Mouse (Mus musculus): ENCODE measurements around the gene 1700018B08Rik. TPM values are rescaled to one million over a fixed set of nuclear protein-coding genes. Genes with fewer than 3 reads are reported as not detected.

1700018B08Rik gene
- polyA plus RNA-seq, 1 experiment from 2014 or later = not detected

DNA sequence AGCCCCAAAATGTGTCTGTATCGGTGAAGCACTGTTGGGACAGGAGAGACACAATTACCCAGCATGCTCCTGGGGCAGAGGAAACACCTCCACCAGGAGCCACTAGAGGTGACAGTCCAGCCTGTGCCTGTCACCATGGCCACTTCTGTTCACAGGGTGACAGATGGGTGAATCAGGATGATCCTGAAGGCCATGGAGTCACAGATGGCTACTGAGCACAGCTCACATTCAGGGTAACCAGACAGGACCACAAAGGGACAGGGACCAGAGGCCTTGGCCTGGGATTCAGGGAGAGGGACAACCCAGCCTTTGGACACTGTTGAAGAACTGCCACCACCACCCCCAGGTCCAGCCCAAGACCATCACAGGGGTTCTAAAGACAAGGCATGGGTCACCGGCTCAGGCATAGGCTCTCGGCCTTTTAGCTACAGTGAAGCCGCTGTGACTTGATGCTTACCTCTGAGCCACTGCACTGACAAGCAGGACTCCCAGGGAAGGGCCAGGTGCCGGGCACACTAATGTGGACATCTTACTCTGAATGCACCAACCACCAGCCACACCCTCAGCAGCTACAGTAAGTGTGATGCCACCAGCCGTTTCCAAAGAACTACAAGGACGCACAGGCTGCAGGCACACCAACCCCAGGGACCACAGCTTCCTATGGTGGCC lies 16.4 kb upstream of the 1700018B08Rik start:
- H3K9me3 ChIP-seq = no peaks in the 10 kb centered on the region
- WGBS = 91% methylated on average over 7 of the region's 7 CpGs
- H3K36me3 ChIP-seq = peaks cover 43% of the 10 kb centered on the region

DNA sequence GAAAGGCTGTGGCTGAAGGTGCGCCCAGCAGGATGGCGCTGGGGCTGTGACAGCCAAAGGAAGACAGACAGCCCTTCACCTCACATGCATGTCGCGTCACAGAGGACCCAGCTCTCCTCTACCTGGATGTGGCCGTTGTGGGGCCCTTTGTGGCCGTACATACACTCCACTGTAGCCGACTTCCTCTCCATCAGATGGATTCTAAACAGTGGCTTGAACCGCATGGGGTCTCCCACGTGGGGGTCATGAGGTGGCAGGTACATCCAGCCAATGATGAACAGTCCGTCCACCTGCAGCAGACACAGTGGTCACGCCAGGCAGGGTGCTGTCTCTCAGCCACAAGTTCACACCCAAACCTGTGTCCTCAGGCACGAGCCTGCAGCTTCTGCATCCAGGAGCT lies 15.7 kb upstream of the 1700018B08Rik start:
- Histone ChIP-seq H3K9me3 (no peaks in the 10 kb centered on the region), H3K4me1 (no peaks in the 10 kb centered on the region), H3K4me2 (replicated peaks) (no peak overlapping the region), H3K4me3 (no peak overlapping the region), H3K27ac (no peak overlapping the region), H3K36me3 (peaks cover 45% of the 10 kb centered on the region), H3K9ac (no peak overlapping the region), H3K27me3 (no peaks in the 10 kb centered on the region)
- WGBS = 88% methylated on average over 12 of the region's 12 CpGs
- no peak for ATAC-seq (ENCODE audit: insufficient number of reproducible peaks, insufficient read depth, low FRiP score, low TSS enrichment)

More for the DNA sequence above, 16.4 kb upstream of the 1700018B08Rik start:
- Histone ChIP-seq H3K9ac (no peak overlapping the region), H3K4me3 (no peak overlapping the region), H3K27ac (no peak overlapping the region), H3K4me2 (replicated peaks) (no peak overlapping the region), H3K27me3 (no peaks in the 10 kb centered on the region), H3K4me1 (no peaks in the 10 kb centered on the region)
- no peak for ATAC-seq (ENCODE audit: insufficient number of reproducible peaks, insufficient read depth, low FRiP score, low TSS enrichment)

DNA sequence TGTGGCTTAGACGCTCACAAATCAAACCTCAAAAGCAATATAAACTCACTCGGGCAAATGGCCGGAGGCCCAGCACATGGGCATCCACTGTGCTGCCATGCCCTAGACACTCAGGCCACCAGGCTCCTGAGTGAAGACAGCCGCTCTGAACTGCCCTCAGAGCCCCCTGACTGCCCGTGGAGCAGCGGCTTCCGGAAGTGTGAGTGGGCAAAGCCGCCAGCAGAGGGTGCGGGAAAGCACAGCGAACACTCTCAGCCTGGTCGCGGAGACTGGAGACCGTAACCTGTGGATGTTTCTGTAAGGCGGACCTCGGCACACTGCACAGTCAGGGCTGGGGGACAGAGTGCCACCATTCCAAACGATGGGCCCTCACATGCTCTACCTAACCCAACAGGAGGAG lies 14.4 kb upstream of the 1700018B08Rik start:
- H3K9me3 ChIP-seq = no peaks in the 10 kb centered on the region
- no peak for ATAC-seq (ENCODE audit: insufficient number of reproducible peaks, insufficient read depth, low FRiP score, low TSS enrichment)
- no peak overlapping the region for H3K4me3 ChIP-seq
- WGBS = 90% methylated on average over 16 of the region's 16 CpGs
- H3K4me2 ChIP-seq (replicated peaks) = no peak overlapping the region
- no peak overlapping the region for H3K9ac ChIP-seq
- H3K36me3 ChIP-seq = peaks cover 58% of the 10 kb centered on the region
- no peak overlapping the region for H3K27ac ChIP-seq
- H3K27me3 ChIP-seq = no peaks in the 10 kb centered on the region
- H3K4me1 ChIP-seq = no peaks in the 10 kb centered on the region

DNA sequence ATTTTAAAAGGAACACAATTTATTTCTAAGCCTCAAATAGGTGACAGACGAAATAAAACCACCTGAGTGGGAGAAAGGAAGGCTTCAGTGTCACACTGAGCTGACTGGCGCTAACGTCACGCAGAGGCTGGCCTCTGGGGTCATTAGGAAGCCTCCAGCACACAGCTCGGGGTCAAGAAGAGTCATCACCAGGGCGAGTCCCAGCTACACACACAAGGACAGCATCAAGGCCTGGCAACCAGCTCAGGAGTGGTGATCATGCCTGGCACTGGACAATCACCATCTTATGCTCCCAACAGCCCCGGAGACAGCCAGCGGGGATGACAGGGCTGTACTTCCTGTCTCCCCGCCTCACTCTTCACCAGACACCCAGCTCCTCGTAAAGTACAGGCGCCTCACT lies 13.6 kb upstream of the 1700018B08Rik start:
- H3K9ac ChIP-seq = no peak overlapping the region
- H3K27ac ChIP-seq = no peak overlapping the region
- H3K9me3 ChIP-seq = no peaks in the 10 kb centered on the region
- H3K27me3 ChIP-seq = no peaks in the 10 kb centered on the region
- H3K4me3 ChIP-seq = no peak overlapping the region
- ATAC-seq (ENCODE audit: insufficient number of reproducible peaks, insufficient read depth, low FRiP score, low TSS enrichment) = no peak
- no peak overlapping the region for H3K4me2 ChIP-seq (replicated peaks)
- WGBS = 85% methylated on average over 11 of the region's 11 CpGs
- no peaks in the 10 kb centered on the region for H3K4me1 ChIP-seq
- H3K36me3 ChIP-seq = peaks cover 65% of the 10 kb centered on the region

DNA sequence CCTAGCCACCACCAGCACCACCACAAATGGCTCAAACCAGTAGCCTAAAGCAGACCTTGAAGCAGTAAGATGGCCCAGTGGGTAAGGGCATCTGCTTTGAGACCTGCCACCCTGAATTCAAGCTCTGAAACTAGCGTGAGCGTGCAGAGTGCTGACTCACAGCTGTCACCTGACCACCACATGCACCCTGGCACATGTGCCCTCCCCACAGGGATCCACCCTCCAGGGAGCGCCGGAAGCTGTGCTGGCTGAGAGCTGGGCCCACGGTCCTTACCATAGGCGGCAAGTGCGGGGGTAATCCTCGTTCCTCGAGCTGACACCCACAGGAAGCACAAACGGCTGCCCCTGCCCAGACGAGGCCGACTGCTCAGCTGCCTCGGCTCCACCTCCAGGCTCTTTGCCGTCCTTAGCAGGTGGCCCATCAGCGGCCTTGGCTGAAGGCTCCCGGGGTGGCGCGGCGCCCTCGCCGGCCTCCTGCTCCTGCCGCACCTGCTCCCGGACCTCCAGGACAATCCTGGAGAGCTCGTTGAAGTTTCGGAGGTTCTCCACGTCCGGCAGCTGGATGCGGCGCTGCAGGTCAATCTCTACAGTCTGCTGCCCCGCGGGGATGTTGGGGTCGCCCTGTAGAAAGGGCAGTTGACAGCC lies 9.8 kb upstream of the 1700018B08Rik start:
- WGBS = 95% methylated on average over 32 of the region's 32 CpGs
- Histone ChIP-seq H3K27ac (no peak overlapping the region), H3K36me3 (peaks cover 82% of the 10 kb centered on the region), H3K9ac (no peak overlapping the region), H3K4me3 (no peak overlapping the region), H3K9me3 (no peaks in the 10 kb centered on the region), H3K4me1 (no peaks in the 10 kb centered on the region), H3K4me2 (replicated peaks) (no peak overlapping the region), H3K27me3 (no peaks in the 10 kb centered on the region)
- ATAC-seq (ENCODE audit: insufficient number of reproducible peaks, insufficient read depth, low FRiP score, low TSS enrichment) = no peak

DNA sequence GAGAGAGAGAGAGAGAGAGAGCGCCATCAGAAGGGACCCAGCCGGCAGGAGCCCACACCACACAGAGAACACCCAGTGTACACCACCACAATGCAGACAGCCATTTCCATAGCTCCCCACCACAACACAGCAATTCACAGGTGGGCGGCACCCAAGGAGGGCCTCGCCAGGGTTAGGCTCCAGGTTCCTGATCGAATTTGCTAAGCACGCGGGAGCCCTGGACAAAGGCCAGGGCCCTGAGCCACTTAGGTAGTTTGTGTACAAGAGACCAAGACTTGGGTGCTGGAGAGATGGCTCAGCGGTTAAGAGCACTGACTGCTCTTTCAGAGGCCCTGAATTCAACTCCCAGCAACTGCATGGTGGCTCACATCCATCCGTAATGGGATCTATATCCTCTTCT lies 8.4 kb upstream of the 1700018B08Rik start:
- Histone ChIP-seq H3K27me3 (no peaks in the 10 kb centered on the region), H3K4me3 (no peak overlapping the region), H3K4me1 (no peaks in the 10 kb centered on the region), H3K36me3 (peaks cover 70% of the 10 kb centered on the region), H3K4me2 (replicated peaks) (no peak overlapping the region), H3K9me3 (no peaks in the 10 kb centered on the region), H3K9ac (no peak overlapping the region), H3K27ac (no peak overlapping the region)
- no peak for ATAC-seq (ENCODE audit: insufficient number of reproducible peaks, insufficient read depth, low FRiP score, low TSS enrichment)
- 88% methylated on average over 9 of the region's 9 CpGs for WGBS

DNA sequence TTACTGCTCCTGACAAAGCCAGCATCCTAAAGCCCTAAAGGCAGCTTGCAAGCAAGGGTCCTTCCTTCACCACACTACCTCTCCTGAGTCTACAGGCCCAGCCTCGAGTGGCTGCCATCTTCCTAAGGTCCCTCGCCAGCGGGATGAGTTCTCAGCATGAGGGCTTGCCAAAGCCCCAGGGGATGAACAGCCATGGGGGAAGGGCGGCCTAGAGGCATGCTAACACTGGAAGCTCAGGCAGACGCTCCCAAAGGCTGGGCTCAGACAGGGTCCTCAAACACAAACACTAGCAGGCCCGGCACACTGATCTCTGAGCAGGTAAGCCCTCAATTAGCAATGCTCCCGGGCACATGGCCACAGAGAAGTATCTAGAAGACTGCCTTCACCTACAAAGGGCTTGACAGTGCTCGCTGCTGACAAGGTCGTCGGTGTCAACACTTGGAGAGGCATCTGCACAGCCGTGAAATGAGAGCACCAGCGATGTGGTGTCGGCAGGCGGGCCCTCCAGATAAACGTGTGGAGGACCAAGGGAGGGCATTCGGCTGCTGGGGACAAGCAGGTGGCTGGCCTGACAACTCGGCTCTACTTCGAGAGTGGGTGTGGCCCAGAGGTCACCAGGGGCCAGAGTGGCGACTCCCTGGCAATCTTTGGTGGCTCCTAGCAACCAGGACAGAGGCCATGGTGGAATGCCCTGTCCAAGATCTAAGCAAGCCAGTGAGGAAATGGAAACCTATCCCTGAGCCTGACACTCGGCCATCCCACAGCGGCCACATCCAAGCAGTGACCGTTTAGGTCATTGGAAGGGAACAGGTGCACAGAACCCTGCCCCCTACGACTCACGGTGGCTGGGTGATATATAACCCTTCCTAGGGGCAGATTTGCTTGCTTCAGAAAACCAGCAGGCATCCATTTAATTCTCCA lies 7.2 kb upstream of the 1700018B08Rik start:
- no peaks in the 10 kb centered on the region for H3K9me3 ChIP-seq

DNA sequence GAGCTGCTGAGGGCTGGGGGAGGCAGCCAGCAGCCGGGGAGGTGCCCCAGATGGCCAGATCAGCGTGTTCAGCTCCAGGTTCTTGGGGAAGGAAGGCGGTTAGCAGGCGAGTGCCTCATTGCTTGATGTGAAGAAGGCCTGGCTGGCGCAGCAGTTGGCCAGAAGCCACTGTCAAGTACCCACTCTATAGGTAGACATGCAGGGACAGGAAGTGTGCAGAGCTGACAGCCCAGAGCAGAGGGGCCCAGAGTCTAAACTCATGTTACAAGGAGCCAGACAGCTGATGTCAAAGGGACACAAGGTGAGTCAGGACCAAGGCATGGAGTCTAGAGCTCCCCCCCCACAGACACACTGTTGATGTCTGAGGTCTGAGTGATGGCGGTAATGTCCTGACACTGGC lies 5.9 kb upstream of the 1700018B08Rik start:
- H3K36me3 ChIP-seq = peaks cover 55% of the 10 kb centered on the region
- peaks cover 2% of the 10 kb centered on the region; the same call in 1 of the 2 replicates for H3K27me3 ChIP-seq
- no peak overlapping the region for H3K27ac ChIP-seq
- no peak overlapping the region for H3K4me3 ChIP-seq
- H3K9ac ChIP-seq = no peak overlapping the region
- H3K4me1 ChIP-seq = no peaks in the 10 kb centered on the region
- no peak overlapping the region for H3K4me2 ChIP-seq (replicated peaks)
- no peak for ATAC-seq (ENCODE audit: insufficient number of reproducible peaks, insufficient read depth, low FRiP score, low TSS enrichment)
- WGBS = 94% methylated on average over 6 of the region's 6 CpGs
- no peaks in the 10 kb centered on the region for H3K9me3 ChIP-seq

More for the DNA sequence above, 7.2 kb upstream of the 1700018B08Rik start:
- no peak overlapping the region for H3K9ac ChIP-seq
- ATAC-seq (ENCODE audit: insufficient number of reproducible peaks, insufficient read depth, low FRiP score, low TSS enrichment) = no peak
- no peaks in the 10 kb centered on the region for H3K27me3 ChIP-seq
- no peaks in the 10 kb centered on the region for H3K4me1 ChIP-seq
- no peak overlapping the region for H3K27ac ChIP-seq
- WGBS = 73% methylated on average over 24 of the region's 24 CpGs
- peaks cover 64% of the 10 kb centered on the region for H3K36me3 ChIP-seq
- no peak overlapping the region for H3K4me2 ChIP-seq (replicated peaks)
- H3K4me3 ChIP-seq = no peak overlapping the region

DNA sequence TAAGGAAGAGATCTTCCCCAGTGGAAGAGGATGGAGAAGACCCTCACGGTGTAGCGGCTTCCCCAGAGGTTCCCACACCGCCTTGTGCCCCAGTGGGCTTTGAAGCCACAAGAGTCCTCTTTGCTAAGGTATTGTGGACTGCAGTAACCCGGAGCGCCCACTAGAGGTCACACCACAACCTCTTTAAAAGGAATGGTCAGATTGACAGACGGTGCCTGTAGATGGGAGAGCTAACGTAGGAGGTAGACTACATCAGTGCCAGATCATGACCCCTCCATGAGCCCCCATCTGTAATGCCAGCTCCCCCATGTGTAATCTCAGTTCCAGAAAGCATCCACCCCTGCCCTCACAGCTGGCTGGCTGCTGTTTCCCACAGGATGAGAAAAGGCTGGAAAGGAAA lies 3.0 kb upstream of the 1700018B08Rik start:
- ATAC-seq (ENCODE audit: insufficient number of reproducible peaks, insufficient read depth, low FRiP score, low TSS enrichment) = no peak
- no peaks in the 10 kb centered on the region for H3K4me1 ChIP-seq
- no peak overlapping the region for H3K4me2 ChIP-seq (replicated peaks)
- no peak overlapping the region for H3K27ac ChIP-seq
- H3K27me3 ChIP-seq = peaks cover 4% of the 10 kb centered on the region; the same call in 1 of the 2 replicates
- H3K4me3 ChIP-seq = no peak overlapping the region
- H3K9ac ChIP-seq = no peak overlapping the region
- H3K9me3 ChIP-seq = no peaks in the 10 kb centered on the region
- WGBS = 5% methylated on average over 7 of the region's 7 CpGs
- peaks cover 27% of the 10 kb centered on the region for H3K36me3 ChIP-seq

DNA sequence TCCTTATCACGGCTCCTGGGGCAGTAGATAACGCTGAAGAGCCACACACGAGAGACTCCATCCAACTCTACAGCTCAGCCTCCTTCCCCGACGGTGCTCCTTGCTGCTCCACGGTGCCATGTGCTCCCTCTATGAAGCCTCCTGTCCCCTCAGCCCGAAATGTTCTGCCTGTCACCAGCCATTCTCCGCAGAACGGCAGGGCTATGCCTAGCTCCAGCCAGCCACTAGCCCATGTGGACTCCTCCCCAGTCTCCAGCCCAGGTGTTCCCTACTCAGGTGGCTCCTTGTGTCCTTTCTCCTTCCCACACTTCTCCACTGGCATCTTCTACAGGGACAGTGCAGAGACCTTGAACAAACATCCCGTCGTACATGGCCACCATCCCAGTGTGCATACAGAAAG lies 816 bp upstream of the 1700018B08Rik start:
- no peak overlapping the region for H3K4me2 ChIP-seq (replicated peaks)
- no peaks in the 10 kb centered on the region for H3K4me1 ChIP-seq
- no peak overlapping the region for H3K4me3 ChIP-seq
- ATAC-seq (ENCODE audit: insufficient number of reproducible peaks, insufficient read depth, low FRiP score, low TSS enrichment) = no peak
- 80% methylated on average over 11 of the region's 11 CpGs for WGBS
- H3K9me3 ChIP-seq = no peaks in the 10 kb centered on the region
- no peak overlapping the region for H3K27ac ChIP-seq
- no peak overlapping the region for H3K9ac ChIP-seq
- 0 out of 2 replicates have a peak, but pooled peaks cover 7% of the 10 kb centered on the region for H3K36me3 ChIP-seq
- H3K27me3 ChIP-seq = peaks cover 4% of the 10 kb centered on the region; the same call in 1 of the 2 replicates

DNA sequence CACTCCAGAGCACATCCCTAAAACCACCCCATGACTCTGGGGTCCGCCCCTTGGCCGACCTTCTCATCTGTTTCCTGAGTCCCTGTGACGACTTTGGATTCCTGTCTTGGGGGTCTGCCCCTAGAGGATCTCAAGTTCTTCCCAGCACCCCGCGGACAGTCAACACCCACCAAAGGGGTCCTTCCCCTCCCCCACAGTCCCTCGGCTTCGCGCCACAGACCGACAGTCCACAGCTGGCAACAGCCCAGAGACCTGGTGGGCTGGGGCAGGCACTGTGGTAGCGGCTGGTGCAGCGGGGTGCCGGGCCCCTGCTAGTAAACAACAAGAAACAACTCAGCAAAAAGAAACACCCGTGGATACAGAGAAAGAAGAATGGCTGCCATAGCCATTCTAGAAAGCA lies 1.2 kb downstream of the 1700018B08Rik start:
- Histone ChIP-seq H3K27ac (no peak overlapping the region), H3K4me1 (no peaks in the 10 kb centered on the region), H3K27me3 (peaks cover 4% of the 10 kb centered on the region; the same call in 1 of the 2 replicates), H3K36me3 (no peaks in the 10 kb centered on the region), H3K4me2 (replicated peaks) (no peak overlapping the region), H3K4me3 (no peak overlapping the region), H3K9ac (no peak overlapping the region), H3K9me3 (no peaks in the 10 kb centered on the region)
- no peak for ATAC-seq (ENCODE audit: insufficient number of reproducible peaks, insufficient read depth, low FRiP score, low TSS enrichment)
- 72% methylated on average over 13 of the region's 13 CpGs for WGBS

Data from embryonic facial prominence, embryonic 12.5 days (tissue).